Mouse (Mus musculus): ENCODE results near the gene Spns3.

Gene Spns3

DNA sequence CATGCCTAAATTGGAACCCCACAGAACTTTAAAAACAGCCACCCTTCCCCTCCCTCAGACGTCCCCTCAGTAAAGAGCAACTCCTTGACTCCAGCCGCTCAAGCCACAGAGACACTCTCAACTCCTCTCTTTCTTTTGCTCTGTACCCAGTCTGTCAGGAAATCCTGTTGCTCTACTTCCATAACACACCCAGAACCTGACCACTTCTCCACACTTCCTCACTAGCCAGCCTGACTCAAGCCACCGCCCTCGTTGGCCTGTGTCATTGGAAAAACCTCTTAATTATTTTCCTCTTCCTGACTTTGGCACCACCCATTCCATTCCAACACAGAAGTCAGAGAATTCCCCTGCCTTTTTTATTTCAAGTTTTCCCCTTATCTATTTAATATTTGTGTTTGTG lies 31.1 kb downstream of the Spns3 start:
- no peak for DNase-seq (ENCODE audit: low read depth, low spot score)

DNA sequence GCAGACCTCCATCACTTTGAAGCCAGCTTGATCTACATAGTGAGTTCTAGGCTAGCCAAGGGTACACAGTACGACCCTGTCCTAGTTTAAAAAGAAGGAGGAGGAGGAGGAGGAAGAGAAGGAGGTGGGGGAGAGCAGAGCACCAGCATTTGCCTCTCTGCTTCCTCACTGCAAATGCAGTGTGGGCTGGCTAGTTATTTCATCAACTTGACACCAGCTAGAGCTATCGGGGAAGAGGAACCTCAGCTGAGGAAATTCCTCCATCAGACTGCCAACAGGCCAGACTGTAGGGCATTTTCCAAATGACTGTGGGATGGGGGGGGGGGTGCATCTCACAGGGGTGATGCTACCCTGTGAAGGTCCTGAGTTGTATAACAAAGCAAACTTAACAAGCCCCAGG lies 31.9 kb downstream of the Spns3 start:
- no peak for DNase-seq (ENCODE audit: low read depth, low spot score)

DNA sequence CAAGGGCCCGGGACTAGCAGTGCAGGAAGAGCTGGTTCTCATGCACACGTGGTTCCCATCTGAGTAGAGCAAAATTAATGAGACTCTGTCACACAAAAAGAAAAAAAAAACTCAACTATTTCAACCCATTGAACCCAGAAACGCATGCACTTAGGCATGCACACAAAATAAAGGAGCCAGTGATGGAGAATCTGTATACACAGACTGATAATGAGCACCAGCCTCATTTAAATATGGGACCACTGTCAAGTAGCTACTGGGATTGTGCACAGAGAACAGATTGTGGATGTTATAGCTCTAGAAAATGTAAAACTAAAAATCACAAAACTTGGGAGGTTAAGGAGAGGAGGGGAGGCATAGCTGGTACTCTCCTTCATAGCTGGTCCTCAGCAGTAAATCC lies 35.3 kb downstream of the Spns3 start:
- no peak for DNase-seq (ENCODE audit: low read depth, low spot score)

DNA sequence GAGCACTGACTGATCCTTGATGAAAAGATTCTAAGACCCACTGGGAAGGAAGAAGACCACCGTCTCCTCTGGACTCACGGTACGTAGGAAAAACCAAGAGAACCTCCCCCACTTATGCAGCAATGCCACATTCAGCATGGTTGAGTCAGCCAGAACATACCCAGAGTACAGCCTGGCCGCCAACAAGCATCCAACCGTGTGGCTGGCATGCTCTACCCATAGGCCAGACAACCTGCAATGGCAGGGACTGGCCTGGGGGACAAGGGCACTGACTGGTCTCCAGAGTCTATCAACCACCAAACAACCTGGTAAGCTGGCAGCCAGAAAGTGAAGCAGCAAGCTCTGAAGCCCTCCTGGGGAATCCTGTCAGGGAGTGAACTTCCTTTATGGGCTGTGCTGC lies 41.7 kb downstream of the Spns3 start:
- no peak for DNase-seq (ENCODE audit: low read depth, low spot score)

DNA sequence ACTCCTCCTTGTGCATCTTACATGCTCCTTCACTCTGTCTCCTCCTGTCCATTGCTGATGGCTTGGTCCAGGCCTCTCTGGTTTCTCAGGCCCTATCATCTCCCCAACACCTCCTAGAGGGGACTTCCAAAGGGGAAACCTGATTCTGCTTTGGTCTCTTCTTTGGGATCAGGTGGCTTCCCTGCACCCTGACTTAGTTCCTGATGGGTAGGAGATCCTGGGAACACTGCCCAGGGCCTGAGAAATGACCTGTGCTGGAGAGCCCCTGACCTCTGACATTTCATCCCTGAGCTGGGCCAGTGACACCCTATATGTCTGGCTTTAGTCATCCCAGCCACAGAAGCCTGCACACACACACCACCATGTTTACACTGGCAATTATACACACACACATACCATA lies 42.7 kb downstream of the Spns3 start:
- DNase-seq (ENCODE audit: low read depth, low spot score), result no peak

DNA sequence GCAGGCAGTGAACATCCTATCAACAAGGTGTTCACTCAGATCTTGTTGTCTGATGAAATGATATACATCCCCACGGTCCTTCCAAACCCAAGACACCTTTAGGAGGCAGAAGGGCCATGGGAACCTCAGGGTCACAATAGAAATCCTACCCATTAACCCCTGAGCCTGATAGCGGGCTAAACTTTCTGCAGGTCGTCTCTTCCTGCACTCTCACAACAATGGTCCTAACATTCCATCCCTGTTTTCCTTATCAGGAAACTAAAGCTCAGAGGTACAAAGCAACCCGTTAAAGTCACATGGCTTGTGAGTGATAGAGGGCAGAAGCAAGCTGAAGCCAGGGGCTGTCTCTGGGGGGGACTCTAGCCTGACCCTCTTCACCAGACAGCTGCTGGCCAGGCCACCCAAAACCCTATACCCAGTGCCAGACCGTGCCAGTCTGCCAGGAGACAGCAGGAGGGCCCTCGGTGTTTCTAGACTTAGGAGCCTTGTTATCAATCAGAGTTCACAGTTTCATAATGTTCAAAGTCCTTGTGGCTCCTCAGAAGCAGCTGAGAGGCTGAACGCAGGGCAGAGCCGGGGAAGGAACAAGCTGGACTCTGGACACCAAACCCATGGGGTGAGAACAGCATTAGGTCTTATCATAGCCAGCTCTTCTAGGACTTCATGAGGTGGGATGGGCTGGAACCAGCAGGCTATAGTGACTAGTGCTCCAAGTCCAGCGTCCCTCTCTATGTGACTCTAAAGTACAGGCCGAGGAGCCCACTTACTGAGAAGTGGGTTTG lies 46.1 kb downstream of the Spns3 start:
- DNase-seq (ENCODE audit: low read depth, low spot score), result no peak

DNA sequence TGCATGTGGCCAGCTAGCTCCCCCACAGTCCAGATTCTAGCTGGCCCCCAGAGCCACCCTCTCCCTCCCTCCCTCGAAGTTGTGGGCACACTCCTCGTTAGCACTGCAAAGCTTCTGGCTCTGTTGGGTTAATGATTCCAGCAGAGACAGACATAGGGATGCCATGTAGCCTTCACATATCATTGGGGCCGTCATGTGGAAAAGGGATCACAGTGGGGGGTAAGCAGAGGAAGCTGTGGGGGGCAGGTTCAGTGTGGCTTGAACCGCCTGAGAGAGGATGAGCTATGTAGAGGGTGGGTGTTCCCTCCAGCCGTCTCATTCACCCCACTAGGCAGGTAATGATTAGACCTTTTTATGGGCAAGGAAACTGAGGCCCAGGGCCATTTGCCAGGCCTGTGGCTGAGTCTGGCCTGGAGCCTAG lies 46.8 kb downstream of the Spns3 start:
- no peak for DNase-seq (ENCODE audit: low read depth, low spot score)

DNA sequence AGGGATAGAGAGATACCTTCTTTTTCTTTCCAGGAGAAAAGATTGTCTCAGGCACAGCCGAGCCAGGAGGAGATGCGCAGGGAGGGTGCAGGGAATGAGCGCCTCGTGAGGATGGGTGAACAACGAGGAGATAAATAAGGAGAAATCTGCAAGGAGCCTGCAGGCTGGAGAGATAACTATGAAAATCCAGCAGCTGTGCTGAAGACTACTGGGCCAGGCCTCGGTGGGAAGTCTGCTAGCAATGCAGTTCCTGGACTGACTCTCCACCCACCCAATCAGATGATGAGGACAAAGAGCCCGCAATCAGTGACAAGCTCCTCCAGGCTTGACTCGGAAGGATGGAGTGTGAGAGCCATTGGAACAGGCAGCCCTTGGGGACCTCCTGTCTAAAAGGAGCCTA lies 48.1 kb downstream of the Spns3 start:
- no peak for DNase-seq (ENCODE audit: low read depth, low spot score)

DNA sequence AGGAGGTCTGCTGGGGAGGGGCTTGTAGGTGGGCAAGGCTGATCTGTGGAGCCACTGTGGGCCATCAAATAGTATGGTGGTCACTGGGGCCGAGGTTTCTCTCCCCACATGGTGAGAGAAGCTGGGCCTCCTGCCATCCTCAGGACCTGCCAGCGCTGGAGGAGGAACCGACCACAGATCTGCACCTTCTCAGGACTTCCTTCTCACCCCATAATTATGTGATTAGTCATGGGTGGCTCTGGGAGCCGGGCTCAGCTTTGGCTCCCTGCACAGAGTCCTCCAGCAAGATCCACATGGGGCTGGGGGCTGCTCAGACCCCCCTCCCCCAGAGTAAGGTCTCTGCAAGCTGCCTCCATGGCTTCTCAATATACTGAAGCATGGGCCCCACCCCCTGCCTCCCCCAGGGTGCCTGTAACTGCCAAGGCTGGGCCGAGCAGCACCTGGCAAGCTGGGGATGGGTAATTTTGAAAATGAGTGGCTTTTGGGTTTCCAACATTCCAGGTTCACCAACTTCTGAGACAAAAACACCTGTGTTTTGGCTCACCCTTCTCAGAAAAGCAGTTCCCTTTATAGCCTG lies 48.8 kb downstream of the Spns3 start:
- no peak for DNase-seq (ENCODE audit: low read depth, low spot score)

DNA sequence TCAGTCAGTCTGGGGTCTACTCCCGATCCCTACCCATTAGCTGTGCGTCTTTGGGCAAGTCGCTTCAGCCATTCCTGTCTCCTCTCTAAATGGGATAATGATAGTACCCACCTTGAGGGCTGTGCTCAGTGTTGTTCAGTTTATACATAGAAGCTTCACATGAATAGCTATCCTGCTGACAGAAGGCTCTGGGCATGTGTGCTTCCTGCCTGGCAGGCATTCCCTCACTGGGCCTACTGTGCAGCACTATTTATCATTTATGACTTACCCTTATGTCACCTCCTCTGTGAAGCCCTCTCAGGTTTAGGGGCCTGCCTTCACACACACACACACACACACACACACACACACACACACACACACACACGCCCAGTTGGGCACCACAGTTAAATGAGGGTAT lies 50.2 kb downstream of the Spns3 start:
- DNase-seq (ENCODE audit: low read depth, low spot score), result no peak

DNA sequence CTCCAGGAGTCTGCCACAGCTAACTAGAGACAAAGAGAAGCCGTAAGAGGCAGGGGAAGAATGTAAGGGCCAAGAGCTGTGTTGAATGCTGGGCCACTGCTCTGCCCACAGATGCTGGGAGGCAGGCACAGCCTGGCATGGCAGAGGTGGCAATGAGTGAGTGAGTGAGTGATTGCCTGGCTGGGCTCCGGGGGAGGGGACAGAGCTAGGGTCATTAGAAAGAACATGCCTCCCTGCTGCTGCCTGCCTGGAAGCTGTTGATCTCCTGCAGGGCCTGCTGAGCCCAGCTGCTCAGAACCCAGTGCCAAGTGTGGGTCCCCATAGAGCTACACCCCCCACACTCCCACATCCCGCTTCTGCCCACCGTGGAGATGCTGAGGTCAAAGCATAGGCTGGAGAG lies 52.9 kb downstream of the Spns3 start:
- DNase-seq (ENCODE audit: low read depth, low spot score), result no peak

DNA sequence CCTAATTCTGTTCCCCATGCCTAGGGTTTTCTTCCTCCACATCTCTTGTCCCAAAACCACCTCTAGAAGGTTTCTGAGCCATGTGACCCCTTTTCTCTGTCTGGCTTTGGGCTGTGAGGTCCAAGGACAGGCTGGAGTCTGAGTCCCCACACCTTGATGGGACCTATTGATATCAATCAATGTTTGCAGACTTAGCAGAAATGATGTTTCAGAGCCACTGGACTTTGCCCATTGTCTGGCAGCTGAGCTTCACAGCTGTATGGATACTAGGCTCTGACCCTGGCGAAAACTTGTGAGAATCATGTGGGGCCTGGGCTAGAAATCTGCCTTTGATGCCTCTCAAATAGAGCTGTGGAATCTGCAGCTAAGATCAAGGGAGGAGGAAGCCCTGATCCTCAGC lies 53.5 kb downstream of the Spns3 start:
- DNase-seq (ENCODE audit: low read depth, low spot score), result no peak

DNA sequence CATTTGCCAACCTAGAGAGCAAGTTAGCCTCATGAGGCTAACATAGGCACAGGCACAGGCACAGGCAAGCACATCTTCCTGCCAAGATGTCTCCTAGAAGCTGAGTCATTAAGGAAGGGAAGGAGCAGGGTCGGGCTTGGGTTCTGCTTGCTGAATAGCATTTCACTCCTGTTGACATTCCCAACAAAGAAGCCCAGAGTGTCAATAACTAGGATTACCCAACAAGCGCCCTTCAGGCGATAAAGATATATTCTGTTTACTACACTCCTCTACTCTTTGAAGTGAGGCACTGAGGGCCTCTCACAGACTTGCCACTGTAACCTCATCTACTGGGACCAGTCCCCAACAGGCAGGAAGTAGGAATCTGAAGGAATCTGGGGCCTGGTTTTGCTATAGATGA lies 54.2 kb downstream of the Spns3 start:
- DNase-seq (ENCODE audit: low read depth, low spot score), result no peak

DNA sequence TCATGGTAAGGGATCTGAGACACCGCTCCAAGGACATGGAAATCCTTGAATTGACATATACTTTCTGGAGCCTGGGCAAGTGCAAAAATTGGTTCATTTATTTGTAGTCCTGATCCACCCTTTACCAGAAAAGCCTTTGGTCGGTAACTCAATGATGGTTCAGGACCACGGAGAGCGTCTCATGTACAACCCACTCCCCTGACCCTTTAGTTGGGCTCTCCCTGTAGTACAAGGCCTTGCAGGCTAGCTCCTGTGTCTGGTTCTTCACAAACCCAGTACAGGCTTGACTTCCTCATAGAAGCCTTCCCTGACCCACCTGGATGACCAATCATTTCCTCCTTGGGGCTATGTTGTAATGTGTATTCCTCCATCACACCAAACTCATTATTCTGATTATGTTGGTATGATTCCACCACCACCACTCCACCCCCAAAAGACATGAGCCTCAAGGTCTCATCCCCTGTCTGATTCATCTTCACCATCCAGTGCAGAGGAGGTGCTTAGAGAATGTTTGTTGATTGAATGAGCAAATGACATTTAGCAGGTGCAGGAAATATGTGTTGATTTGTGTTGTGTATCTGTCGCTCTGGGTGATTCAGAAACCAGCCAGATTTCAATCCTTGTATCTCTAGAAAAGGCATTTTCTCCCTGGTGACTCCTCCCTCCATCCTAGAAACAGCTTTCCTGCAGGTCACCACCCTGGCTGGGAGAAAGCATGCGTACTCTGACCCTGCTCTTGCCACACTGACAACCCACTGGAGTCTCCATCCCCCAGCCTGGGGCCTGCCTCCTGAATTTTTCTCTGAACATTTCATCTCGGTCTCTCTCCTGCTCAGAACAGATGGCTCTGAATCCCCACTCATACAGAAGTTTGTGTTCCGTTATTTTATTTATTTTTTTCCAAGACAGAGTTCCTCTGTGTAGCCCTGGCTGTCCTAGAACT lies 56.0 kb downstream of the Spns3 start:
- DNase-seq (ENCODE audit: low read depth, low spot score), result no peak

DNA sequence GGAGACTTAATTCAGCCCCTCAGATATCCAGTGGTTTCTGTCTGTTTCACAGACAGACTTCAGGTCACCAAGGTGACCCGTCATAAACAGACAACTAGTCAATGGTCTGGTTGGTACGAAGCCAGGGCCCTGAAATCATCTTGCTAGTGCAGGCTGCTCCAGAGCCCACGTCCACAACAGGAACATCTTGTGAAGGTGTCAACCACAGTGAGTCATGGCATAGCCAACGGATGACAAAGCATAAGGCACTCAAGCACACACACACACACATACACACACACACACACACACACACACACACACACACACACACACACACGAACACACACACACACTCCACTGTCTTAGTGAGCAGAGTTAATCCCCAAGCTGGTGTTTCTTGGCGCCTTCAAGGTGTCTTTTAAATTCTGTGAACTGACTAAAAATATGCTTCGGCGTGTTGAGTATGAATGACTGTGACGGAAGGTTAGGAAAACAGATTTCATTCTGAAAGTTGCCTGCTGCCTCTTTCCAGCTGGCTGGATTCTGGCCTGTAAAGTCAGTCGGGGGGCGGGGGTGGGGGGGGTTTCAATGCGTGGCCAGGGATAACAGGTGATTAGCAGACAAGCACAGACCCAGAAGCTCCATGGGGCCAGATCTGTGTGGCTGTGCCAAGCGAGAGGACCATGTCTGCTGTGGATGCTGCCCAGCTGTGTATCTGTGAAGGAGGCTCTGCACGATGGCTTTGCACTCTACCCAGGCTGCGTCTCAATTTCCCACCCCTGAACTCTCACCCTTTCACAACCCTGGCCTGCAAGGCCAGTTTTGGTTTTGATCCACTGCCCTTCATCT lies 59.0 kb downstream of the Spns3 start:
- DNase-seq (ENCODE audit: low read depth, low spot score), result no peak

DNA sequence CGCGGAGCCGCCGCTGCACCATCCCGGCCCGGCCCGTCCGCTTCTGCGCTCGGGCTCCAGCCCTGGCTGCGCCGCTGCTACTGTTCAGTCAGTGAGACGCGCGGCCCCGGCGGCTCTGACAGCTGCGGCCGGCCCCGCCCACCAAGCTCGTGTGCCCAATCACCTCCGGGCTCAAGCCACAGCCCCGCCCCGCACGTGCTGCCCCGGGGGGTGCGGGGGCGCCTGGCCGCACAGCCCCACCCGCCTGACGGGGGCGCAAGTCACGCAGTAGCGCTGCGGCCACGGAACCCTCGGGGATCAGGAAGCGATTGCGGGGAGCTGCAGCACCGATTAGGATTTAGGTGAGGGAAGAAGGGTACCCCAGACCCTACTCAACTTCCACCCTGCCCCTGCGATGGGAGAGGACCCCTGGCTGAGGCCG lies 60.4 kb downstream of the Spns3 start, which contains the start of gene Spns2:
TSS of gene Spns2 (minus strand) at position 24 of the 421 bp plus-strand sequence.
- peak; percentile 79 for DNase-seq (ENCODE audit: low read depth, low spot score)

DNA sequence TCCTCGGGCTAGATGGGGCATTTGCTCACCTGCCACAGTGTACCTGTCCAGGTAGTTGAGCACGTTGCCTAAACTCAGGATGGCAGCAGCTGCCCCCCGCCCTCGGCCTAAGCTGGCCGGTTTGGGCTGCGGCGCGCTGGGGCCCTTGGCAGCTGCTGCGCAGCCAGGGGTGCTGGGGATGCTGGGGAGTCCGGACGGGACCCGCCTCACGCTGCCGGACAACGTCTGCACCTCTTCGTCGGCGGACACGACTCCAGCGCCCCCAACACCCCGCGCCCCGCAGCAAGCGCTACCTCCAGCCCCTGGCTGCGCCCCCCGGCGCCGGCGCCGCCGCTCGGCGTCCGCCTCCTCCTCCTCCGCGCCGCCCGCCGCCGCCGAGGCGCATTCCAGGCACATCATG lies 60.9 kb downstream of the Spns3 start:
- no peak for DNase-seq (ENCODE audit: low read depth, low spot score)

DNA sequence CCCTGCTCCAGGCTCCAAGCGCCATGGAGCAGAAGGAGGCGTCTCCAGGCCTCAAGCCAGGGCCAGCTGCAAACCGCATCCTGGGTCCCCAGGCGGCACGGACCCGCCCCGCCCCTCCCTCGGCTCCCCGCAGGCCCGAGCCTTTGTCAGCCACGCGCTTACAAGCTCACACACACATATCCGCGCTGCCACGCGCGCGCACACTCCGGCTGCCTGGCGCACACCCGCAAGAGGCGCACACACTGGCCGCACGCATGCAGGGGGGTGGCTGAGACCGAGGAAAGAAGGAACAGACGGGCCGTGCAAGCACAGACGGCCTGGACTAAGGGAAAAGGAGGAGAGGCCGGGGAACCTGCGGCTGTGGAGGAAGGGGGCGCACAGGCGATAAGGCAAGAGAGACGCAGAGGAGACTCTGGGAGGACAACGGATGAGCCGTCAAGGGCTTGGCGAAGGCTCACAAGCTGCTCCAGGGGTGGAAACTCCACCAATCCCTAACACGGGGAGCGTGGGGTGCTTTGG lies 61.5 kb downstream of the Spns3 start:
- peak; percentile 68 for DNase-seq (ENCODE audit: low read depth, low spot score)

DNA sequence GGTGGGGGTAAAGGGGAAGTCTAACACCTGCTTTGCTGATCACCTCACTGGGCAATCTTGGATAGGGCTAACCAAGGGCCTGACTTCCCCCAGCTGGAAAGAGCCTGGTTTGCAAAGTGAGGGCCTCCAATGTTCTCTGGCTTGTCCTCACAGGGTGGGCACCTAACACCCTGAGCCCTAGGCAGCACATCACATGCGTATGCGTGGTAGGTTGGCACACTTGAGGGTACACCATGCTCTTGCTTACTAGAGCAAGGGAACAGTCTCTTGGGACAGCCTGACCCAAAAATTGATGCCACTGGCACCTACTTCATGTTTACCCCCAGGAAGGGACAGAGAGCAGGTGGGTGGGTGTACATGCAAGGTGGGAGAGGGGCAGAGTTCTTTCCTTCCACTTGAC lies 62.6 kb downstream of the Spns3 start:
- DNase-seq (ENCODE audit: low read depth, low spot score), result no peak

DNA sequence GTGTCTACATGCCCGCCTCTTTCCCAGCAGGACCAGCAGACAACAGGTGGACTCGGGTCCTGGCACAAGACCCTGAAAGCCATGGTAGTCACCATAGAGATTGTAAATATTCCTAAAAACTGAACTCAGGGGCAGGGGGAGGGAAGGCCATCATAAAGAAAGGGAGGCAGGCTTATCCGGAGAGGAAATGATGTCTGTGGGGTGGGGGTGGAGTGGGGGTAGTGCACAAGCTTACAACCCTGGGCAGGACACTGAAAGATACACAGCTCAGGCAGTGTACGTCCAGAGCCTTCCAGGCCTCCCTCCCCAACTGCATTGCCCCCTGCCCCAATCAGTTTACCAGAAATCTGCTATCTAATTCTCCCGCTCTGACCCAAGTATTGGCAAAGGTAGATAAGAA lies 63.1 kb downstream of the Spns3 start:
- DNase-seq (ENCODE audit: low read depth, low spot score), result no peak

DNA sequence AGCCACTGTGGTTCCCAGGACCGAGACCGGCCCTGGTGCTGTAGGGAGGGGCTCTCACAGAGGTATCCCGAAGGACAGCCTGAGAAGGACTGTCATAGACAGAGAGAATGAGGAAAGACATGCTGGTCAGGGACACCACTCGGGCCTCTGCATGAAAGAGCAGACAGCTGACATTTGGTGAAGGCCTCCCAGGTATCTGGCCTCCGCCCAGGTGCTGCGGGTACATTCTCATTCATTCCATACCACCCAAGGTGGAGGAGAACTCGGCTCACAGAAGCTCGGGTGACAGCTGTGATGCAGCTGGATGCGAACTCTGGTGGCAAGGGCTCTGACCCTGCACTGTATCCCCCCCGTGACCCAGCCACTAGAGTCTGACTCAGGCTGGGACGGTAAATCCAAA lies 64.3 kb downstream of the Spns3 start:
- no peak for DNase-seq (ENCODE audit: low read depth, low spot score)
